Mouse (Mus musculus) urinary bladder, postnatal 25 days (tissue): ENCODE data around the gene St3gal4.
A peak's percentile ranks its signal among the peaks of the same experiment; 100 is the strongest.

Experiments
- DNase-seq: peaks from one replicate; pipeline ENCODE4 v3.0.0; 2022; ENCODE audit warnings: low spot score

The St3gal4 gene

DNA sequence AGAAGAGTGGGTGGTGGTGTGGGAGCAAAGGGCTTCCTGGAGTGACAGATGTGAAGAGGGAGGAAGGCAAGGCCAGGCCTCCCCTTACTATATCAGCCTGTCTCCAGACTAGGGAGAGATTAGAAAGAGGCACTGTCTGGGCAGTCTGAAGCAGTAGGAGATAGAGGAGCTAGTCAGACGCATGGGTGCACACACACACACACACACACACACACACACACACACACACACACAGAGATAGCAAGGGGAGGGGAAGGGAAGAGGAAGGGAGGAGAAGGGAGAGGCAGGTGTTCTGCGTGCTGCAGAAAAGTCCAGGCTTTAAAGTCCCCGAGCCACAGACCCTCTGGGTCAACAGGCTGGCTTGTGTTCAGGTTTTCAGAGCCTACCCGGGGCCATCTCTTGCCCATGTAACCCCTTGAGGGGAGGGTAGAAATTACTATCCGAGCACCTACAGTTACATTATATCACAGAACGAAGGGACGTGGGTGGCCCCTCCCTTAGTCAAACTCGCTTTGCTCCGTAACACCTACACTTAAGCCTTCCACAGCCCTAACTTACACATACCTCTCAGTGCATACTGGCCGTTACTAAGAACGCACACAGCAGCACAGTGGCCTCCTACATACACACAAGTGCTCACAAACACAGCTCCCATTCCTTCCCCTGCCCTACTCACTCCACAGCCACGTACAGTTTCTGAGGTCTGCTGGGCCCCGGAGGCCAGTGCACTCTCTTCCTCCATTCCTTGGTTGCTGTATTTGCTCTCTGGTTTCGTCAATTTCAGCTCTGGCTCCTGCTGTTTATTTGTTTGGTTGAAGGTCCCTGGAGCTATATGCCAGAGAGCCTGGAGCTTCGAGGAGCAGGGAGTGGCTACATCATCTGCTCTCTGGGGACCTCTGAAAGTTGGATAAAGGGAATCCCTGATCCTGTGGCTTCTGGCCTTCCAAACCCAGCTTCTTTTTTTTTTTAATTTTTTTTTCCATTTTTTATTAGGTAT, 12.9 kb downstream of the St3gal4 start:
- DNase-seq = no peak

DNA sequence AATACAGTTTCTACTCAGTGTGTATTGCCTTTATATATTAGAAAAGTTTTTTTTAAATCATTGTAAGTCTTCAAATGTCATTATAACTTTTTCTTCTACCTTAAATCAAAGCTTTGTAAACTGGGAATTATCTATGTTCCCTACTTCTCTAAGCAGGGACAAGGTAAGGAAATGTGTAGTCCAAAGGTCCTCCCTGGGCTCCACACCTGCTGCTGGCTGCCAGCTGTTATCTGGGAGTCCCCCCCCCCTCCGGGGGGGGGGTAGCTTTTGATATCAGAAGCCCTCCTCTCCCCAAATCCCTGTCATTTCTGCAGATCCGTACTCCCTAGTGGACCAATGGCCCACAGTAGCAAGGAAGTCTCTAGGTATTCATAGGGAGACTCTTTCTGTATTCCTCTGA, 13.6 kb downstream of the St3gal4 start:
- no peak for DNase-seq

- DNase-seq = no peak
These were observed 14.4 kb downstream of the St3gal4 start for GRCm38 (mm10) chr9:35104711-35105110.

DNA sequence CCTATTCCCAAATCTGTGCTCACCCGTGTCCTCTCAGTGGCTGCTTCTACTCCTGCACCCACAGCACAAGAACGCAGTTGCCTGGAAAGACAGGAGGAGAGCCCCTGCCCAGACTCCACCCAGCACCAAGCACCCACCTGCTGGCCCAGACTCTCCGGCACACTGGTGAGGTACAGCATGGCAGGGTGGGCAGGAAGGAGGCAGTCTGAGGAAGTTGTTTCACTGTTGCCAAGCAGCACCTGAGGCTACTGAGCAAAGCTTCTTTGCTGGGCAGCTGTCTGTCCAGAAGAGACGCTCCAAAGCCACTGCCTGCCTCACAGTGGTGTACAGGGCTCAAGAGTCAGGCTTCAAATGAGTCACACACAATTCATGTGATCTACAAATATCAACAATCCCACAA, 20.3 kb downstream of the St3gal4 start:
- peak; percentile 4 for DNase-seq

DNA sequence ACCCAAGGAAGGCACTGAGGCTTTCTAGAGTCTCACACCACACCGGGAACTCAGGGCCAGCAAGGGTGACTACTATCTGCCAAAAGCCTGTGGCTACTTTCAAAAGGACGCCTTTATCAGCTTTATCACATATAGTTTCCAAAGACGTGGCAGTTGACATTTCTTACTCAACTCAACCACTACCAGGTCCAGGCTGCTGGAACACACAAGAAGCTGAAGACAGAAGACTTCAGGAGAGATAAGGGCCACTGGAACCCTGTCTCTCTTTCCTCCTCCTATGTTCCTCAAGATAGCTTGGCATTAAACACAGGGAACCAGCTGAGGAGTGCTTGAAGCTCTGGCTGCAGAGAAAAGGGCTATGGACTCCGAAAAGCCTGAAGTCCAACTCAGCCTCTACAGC, 21.2 kb downstream of the St3gal4 start:
- DNase-seq = peak; percentile 2

GRCm38 (mm10) chr9:35095726-35096125, 23.3 kb downstream of the St3gal4 start:
- DNase-seq = no peak

- no peak for DNase-seq
These were observed 25.7 kb downstream of the St3gal4 start for GRCm38 (mm10) chr9:35093350-35093749.

- DNase-seq = no peak
These were observed 26.2 kb downstream of the St3gal4 start for GRCm38 (mm10) chr9:35092904-35093303.

DNA sequence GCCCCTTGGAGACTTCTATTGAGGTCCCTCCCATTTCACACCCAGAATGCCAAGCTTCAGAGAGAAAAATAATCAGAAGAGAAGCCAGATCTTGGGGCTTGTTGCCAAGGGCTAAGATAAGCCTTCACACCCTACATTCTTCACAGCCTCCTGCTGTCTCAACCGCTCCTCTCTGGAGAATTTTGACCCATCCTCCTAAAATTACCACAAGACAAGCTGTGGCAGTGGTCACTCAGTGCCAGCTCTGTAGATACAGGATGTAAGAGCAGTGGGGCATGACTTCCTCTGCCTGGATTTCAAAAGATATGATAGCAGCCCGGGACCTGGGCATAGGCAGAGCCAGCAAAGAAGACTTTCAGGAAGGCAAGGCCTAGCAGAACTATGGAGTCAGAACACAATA, 57.6 kb downstream of the St3gal4 start:
- DNase-seq = no peak

DNA sequence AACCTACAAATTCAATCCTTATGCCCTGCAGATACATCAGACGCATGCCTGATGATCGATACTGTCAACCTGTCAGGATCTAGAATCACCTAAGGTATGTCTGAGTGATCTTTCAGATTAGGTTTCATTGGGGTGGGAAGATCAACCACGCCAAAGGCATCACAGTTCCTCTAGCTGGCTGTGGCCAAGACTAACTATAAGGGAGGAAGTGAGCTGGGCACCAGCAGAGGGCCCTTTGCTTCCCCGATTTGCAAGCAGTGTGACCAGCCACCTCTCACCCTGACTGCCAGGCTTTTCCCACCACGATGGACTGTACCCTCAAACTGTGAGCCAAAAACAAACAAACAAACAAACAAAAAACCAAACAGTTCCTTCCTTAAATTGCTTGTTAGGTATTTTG, 59.2 kb downstream of the St3gal4 start:
- no peak for DNase-seq

DNA sequence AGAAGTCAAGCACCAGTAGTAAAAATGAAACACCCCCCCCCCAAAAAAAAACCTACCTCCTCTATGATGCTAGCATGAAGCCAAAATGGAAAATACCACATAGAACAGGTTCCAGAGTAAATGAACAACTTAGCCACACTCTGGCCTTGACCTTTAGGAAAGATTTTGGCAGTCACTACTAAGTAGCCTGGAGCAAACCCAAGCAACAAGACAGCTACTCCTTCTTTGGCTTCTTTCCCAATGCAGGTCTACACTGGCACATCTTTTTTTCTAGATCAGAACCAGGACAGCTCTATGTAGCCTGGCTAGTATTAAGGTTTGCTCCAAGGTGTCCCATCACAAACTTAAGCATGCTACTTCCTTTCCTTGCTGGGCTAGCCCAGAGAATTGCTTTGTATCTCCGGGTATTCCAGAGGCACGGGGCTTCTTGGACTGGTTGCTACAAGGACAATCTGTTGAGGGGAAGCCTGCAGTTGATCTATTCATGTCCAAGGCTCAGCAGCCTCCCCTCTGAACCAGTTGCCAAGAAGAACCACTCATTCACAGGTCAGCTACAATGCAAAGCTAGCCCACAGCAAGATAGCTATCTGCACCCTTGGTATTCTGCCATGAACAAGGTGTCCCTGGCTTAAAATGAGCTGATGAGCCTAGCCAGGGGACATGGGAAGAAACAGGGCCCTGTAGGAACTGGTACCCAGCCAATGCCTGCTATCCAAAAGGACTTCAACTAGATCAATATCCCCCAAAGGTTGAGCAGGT, 60.3 kb downstream of the St3gal4 start:
- no peak for DNase-seq

DNA sequence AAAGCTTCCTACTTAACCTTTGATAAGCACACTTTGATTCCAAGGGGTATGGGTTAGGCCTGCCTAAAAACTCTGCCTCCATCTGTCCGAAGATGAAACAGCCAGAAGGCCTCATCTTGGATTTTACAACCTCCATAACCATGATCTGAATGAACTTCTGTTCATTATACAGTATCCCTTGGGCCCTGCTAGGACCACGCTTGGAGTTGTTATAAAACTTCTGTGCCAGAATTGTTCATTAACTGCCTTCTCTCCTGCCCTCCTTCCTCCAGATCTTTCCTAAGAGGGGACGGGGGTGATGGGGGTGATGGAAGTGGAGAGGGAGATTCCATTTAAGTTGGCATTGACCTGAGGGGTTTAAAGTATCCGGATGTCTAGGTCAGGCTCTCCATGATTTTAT, 60.9 kb downstream of the St3gal4 start:
- DNase-seq = no peak

- no peak for DNase-seq
These were observed 61.4 kb downstream of the St3gal4 start for GRCm38 (mm10) chr9:35057631-35058030.

DNA sequence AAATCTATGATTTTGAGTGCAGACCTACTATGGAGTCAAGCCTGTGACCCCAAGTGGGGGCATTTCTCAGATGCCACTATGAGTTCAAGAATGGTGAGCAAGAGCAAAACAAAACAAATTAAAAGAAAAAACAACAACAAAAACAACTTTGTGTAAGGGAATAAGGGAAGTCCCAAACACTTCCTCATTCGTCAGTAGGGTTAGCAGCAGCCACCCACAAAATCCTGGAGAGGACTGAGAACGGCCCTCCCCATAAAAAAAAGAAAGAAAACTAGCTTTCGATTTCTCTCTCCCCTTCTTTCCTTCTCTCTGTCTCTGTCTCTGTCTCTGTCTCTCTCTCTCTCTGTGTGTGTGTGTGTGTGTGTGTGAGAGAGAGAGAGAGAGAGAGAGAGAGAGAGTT, 62.5 kb downstream of the St3gal4 start:
- DNase-seq = no peak

DNA sequence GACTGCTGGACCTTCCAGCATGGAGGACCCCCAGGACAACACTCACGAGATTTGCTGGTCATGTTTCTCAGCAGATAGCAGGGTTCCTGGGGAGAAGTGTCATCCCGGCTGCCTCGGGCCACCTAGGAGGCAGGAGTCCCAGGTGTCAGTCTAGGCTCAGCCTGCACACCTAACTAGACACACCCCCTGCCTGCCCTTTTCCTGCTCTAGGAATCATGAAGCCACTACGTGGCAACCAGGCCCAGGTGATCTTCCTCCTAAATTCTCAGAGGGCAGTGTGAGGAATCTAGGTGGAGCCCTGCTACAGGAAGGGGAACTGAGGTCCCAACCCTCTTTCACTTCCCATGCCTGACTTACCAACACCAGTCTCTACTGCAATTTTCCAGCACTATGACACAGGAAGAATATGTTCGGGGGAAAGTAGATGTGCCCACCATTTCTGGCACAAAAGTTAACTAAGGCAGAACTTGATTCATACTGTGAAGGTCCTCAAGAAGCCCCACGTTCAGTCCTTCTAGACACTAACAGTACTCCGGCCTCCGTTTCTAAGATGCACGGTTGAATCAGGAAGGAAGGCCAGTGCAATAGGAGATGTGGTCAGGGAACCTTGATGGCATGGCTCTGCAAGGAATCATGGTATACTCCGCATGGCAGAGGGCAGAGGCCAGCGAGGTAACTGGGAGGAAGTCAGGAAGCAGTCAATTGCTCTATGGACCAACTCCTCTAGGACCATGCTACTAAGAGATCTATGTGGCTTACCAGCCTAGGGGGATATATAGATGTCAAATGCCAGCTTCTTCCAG, 63.3 kb downstream of the St3gal4 start:
- no peak for DNase-seq

DNA sequence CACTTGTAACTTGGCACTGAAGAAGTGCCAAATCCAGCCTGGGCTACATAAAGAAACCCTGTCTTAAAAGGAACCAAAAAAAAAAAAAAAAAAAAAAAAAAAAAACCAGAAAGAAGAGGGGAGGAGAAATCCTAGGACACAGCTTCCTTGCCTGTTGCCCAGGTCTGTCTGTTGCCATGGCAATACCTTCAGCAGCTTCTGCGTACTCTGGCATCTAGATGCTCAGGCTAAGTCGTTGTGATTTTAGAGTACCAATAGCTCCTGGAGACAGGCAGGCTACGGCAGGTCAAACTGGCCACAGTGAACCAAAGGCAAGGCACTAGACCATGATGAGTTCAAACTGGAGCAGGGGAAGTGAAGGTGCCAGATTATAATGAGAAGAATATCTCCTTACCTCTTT, 65.4 kb downstream of the St3gal4 start:
- DNase-seq = no peak

- DNase-seq = no peak
These were observed 66.0 kb downstream of the St3gal4 start for GRCm38 (mm10) chr9:35053081-35053480.

DNA sequence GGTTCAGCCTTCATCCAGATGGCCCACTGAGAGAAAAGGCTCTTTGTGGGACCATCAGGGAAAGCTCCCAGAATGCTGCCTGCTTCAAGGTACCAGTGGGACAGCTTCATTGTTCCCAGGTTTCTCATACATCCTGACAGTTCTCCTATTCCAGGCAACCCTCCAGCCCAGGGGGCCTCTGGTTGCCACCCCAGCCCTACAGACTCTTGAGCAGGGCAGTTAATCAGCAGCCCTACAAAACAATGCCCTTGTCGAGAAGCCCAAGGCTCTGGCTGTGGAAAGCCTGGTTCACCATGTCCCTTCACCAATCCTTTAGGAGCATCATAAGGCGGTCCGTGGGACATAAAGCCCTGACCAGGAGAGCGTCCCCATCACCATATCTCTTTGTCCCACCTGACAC, 66.4 kb downstream of the St3gal4 start:
- peak; percentile 1 for DNase-seq

DNA sequence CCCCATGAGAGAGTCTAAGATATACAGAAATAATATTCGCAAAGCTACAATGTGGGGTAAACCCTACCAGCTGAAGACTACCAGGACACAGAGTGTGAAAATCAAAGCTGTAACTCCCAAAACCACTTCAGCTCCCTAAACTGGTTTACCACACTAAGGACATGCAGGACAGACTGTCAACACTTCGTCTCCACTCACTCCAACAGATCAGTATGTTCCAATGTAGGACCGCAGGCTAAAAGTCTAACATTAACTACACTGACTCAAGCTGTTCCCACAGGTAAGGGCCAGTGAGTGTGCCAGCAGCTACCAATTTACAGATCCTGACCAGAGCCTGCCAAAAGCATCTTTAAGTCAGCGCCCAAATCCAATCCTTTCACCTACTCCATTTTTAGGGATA, 67.4 kb downstream of the St3gal4 start:
- DNase-seq = peak; percentile 1

DNA sequence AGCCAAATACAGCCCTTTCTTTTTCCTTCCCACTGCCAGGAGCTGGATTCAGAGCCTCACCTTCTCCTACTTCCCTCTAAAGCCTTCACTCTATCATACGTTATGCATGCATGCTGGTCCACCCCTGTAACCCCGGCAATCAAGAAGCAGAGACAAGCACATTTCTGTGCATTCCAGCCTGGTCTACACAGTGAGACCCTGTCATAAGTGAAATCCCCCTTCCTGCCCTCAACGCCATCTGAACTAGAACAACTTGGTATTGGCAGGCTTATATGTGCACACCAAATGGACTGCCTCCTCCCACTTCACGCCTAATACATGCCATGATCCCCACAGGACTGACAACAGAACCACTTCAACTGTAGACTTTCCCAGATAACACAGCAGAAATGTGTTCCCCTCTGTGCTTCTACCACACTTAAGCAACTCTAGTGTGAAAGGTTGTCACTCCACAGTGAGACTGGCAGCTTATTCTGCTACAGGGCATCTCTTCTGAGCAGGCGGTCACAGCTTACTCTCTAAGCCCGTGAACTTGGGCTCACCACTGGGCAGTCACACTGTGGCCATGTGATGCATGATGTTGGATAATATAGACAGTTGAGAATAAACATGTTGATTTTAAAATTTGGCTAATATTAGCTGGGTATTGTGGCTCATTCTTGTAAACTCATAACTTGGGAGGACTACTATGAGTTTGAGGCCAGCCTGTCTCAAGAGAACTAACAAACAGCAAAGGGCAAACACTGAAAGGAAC, 68.2 kb downstream of the St3gal4 start:
- peak; percentile 1 for DNase-seq

DNA sequence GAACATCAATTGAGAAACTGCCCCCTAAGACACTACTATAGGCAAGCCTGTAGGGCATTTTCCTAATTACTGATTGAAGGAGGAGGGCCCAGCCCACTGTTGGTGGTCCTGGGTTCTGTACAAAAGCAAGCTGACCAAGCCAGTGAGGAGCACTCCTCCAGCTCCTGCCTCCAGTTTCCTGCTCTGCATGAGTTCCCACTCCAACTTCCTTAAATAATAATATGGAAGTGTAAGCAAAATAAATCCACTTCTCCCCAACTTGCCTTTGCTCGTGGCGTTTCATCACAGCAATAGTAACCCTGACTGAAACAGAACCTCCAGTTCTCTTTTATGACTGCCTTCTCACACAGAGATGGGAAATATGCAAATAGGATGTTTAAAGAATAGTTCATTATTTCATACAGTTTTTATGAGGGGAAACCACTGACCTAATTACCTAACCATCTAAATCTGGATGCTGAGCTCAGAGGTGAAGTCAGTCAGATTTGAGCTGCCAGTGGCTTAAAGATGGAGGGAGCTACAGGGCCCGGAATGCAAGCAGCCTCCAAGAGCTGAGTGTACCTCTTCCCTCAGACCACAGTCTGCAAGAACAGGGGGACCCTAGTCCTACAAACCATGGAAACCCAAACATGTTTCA, 69.1 kb downstream of the St3gal4 start:
- peak; percentile 1 for DNase-seq
